Mouse (Mus musculus) megakaryocyte, adult 5-6 weeks (primary cell): ENCODE results near the gene Gsg1l. TPM values are rescaled to one million over a fixed set of nuclear protein-coding genes. Genes with fewer than 3 reads are reported as not detected.

ENCODE experiments used
- ATAC-seq: 2 replicates; pipeline ENCODE4 v1.8.0; 2016; ENCODE audit warnings: mild to moderate bottlenecking, inconsistent platforms; ENCODE audit not compliant: poor library complexity, severe bottlenecking
- total RNA-seq, 2 experiments: library from RNA; stranded (forward) in 1 of 2; stranded (reverse) in 1 of 2; fragments of 153-499, 151-499 nt in 1 of 2; fragments of 221-1000, 200-1000 nt in 1 of 2; gene quantifications; 2 replicates each; pipeline versions ENCODE4 v1.2.3 to v1.2.4; 2015 to 2017

The Gsg1l gene
- total RNA-seq, 2 experiments from 2014 or later = not detected

- ATAC-seq = no peak
Measured at GRCm38 (mm10) chr7:126032776-126033209, 49.4 kb downstream of the Gsg1l start.

- no peak for ATAC-seq
Measured at GRCm38 (mm10) chr7:126032365-126032755, 49.9 kb downstream of the Gsg1l start.

- ATAC-seq = no peak
Measured at GRCm38 (mm10) chr7:126031598-126032364, 50.4 kb downstream of the Gsg1l start.

- no peak for ATAC-seq
Measured at GRCm38 (mm10) chr7:126027410-126027809, 54.8 kb downstream of the Gsg1l start.

GRCm38 (mm10) chr7:126026600-126026999 lies 55.6 kb downstream of the Gsg1l start:
- no peak for ATAC-seq

GRCm38 (mm10) chr7:126019966-126020365 lies 62.2 kb downstream of the Gsg1l start:
- no peak for ATAC-seq

- no peak for ATAC-seq
Measured at GRCm38 (mm10) chr7:126019321-126019720, 62.9 kb downstream of the Gsg1l start.

GRCm38 (mm10) chr7:126017455-126017854 lies 64.8 kb downstream of the Gsg1l start:
- no peak for ATAC-seq

- no peak for ATAC-seq
Measured at GRCm38 (mm10) chr7:126012325-126013021, 69.7 kb downstream of the Gsg1l start.

- no peak for ATAC-seq
Measured at GRCm38 (mm10) chr7:126008789-126009148, 73.4 kb downstream of the Gsg1l start.

GRCm38 (mm10) chr7:126008139-126008788 lies 73.9 kb downstream of the Gsg1l start:
- ATAC-seq = no peak

GRCm38 (mm10) chr7:126007132-126007910 lies 74.9 kb downstream of the Gsg1l start:
- ATAC-seq = no peak

- no peak for ATAC-seq
Measured at GRCm38 (mm10) chr7:126005274-126005673, 76.9 kb downstream of the Gsg1l start.

GRCm38 (mm10) chr7:126001683-126002082 lies 80.5 kb downstream of the Gsg1l start:
- ATAC-seq = no peak

GRCm38 (mm10) chr7:125999921-126000320 lies 82.3 kb downstream of the Gsg1l start:
- no peak for ATAC-seq

- no peak for ATAC-seq
Measured at GRCm38 (mm10) chr7:125996151-125996550, 86.1 kb downstream of the Gsg1l start.

- ATAC-seq = no peak
Measured at GRCm38 (mm10) chr7:125992356-125992891, 89.8 kb downstream of the Gsg1l start.

GRCm38 (mm10) chr7:125991846-125992245 lies 90.4 kb downstream of the Gsg1l start:
- ATAC-seq = no peak

GRCm38 (mm10) chr7:125989969-125990368 lies 92.2 kb downstream of the Gsg1l start:
- ATAC-seq = no peak

- ATAC-seq = no peak
Measured at GRCm38 (mm10) chr7:125989489-125989888, 92.7 kb downstream of the Gsg1l start.

- ATAC-seq = no peak
Measured at GRCm38 (mm10) chr7:125988326-125988725, 93.9 kb downstream of the Gsg1l start.
